Mouse (Mus musculus) C2C12 (cell line): ENCODE measurements around the gene Gm28845.
A peak's percentile ranks its signal among the peaks of the same experiment; 100 is the strongest.

Experiments used
- CTCF ChIP-seq: IDR thresholded peaks from one replicate; pipeline ENCODE4 v1.5.1; 2011; ENCODE audit not compliant: control insufficient read depth, insufficient read depth, insufficient read length
- MYOD1 ChIP-seq: IDR thresholded peaks from one replicate; pipeline ENCODE4 v1.6.1; 2011; ENCODE audit warnings: low read depth; ENCODE audit not compliant: control insufficient read depth, insufficient read length

GRCm38 (mm10) chr1:65088567-65089356, 30.6 kb downstream of the Gm28845 start:
- TF ChIP-seq CTCF (no peak), MYOD1 (peak; percentile 61)
